Mouse (Mus musculus) hindbrain, embryonic 11.5 days (tissue): ENCODE data around the gene Ppfibp1. TPM values are rescaled to one million over a fixed set of nuclear protein-coding genes. Genes with fewer than 3 reads are reported as not detected.

Experiments
- ATAC-seq: fragments of 200-750 bp; cut with Nextera tagmentation; 2 replicates; pipeline ENCODE4 v1.8.0; 2017; ENCODE audit warnings: mild to moderate bottlenecking, moderate TSS enrichment, moderate library complexity; ENCODE audit not compliant: low FRiP score
- DNase-seq: peaks from one replicate; pipeline ENCODE4 v3.0.0-alpha.2; 2015; ENCODE audit warnings: low spot score
- H3K27ac ChIP-seq: fragments of 300-500 bp; sonication (generic); 2 replicates; pipeline ENCODE4 v1.5.1; 2014; ENCODE audit warnings: mild to moderate bottlenecking, low read depth, low read length
- H3K27me3 ChIP-seq: fragments of 300-500 bp; sonication (generic); 2 replicates; pipeline ENCODE4 v1.6.1; 2014; ENCODE audit warnings: mild to moderate bottlenecking, low read length, moderate library complexity, mixed read lengths; ENCODE audit not compliant: control insufficient read depth, insufficient read depth
- H3K36me3 ChIP-seq: fragments of 300-500 bp; sonication (generic); 2 replicates; pipeline ENCODE4 v1.6.1; 2014; ENCODE audit warnings: mild to moderate bottlenecking, low read length, moderate library complexity, mixed read lengths; ENCODE audit not compliant: control insufficient read depth, insufficient read depth
- H3K4me1 ChIP-seq: fragments of 300-500 bp; sonication (generic); replicated peaks from 2 replicates; pipeline ENCODE4 v1.6.1; 2014; ENCODE audit warnings: low read length, mixed read lengths; ENCODE audit not compliant: control insufficient read depth, insufficient read depth
- H3K4me2 ChIP-seq: fragments of 300-500 bp; sonication (generic); replicated peaks from 2 replicates; pipeline ENCODE4 v1.6.1; 2014; ENCODE audit warnings: mild to moderate bottlenecking, low read depth, low read length
- H3K4me3 ChIP-seq: fragments of 300-500 bp; sonication (generic); 2 replicates; pipeline ENCODE4 v1.5.1; 2014; ENCODE audit warnings: low read depth, low read length
- H3K9ac ChIP-seq: fragments of 300-500 bp; sonication (generic); 2 replicates; pipeline ENCODE4 v1.6.1; 2014; ENCODE audit warnings: low read depth, low read length
- H3K9me3 ChIP-seq: fragments of 300-500 bp; sonication (generic); 2 replicates; pipeline ENCODE4 v1.6.1; 2016; ENCODE audit warnings: low read length; ENCODE audit not compliant: control insufficient read depth
- whole genome bisulfite sequencing: fragments of 180-500 bp; shearing (Covaris S2); extraction: QIAGEN DNeasy Blood & Tissue Kit; methylation state at CpG from one replicate; pipeline ENCODE4 v1.1.7; 2014; 5-methylcytosine and 5-hydroxymethylcytosine counted together
- polyA plus RNA-seq: library from polyadenylated mRNA; unstranded; fragments of >200 nt; fragmentation: Nextera tagmentation; extraction: Ambion mirVana; gene quantifications from 2 replicates; pipeline ENCODE4 v1.2.1, GENCODE M21; 2014

The Ppfibp1 gene
- polyA plus RNA-seq, 1 experiment from 2014 or later = 36.1 TPM

DNA sequence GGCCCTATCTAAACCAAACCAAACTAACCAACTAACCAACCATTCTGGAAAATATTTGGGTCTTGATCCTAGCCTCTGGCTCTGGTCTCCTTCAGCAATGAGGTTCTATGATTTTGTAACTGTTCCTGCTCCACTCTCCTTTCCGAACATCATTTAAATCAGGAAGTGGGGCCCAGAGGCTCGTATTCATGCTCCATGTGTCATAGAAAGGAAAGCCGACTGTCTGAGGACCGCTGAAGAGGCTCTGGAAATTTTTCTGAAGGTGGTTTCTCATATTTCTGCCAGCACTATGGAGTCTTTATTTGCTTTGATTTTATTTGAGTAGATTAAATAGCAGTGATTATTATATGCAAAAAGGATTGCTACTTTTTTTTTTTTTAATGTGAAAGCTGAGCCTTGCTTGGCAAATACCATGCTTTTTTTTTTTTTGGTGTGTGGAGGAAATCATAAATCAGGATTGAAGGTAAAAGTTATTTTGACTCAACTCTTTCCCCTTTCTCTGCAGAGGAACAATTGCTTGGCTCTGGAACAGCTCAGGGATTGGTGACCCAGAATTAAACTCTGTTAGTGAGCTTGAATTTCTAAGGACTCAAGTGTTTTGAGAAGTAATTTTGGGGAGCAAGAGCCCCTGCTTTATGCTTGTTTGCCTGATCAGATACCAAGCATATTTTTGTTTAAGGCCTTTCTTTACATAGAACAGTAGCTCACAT is 25.4 kb downstream of the Ppfibp1 start:
- 76% methylated on average over 4 of the region's 4 CpGs for WGBS
- Histone ChIP-seq H3K4me2 (no peak overlapping the region), H3K36me3 (no peaks in the 10 kb centered on the region), H3K9ac (no peak overlapping the region), H3K27ac (no peak overlapping the region), H3K4me1 (no peaks in the 10 kb centered on the region), H3K27me3 (no peaks in the 10 kb centered on the region), H3K4me3 (no peak overlapping the region), H3K9me3 (no peaks in the 10 kb centered on the region)
- DNase-seq (no peak), ATAC-seq (no peak)

DNA sequence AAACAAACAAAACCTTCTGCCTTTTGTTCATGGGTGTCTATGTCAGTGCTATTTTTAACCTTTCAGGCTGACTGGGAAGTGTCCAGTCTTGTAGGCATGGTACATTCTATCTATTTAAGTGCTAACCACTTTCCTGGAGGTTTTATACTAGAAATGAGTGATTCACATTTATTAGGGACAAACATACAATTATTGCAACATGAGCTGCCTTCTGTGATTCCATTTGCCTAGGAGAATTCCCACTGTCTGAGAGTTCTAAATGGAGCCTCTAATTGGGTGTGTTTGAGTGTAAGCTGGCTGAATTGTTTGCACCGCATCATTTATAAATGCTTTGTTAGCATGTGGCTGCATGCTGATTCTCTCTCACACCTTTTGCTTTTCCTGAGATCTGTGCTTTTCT is 27.5 kb downstream of the Ppfibp1 start:
- no peak overlapping the region for H3K27ac ChIP-seq
- no peaks in the 10 kb centered on the region for H3K9me3 ChIP-seq
- H3K4me1 ChIP-seq = no peaks in the 10 kb centered on the region
- no peak for DNase-seq
- no peaks in the 10 kb centered on the region for H3K36me3 ChIP-seq
- H3K9ac ChIP-seq = no peak overlapping the region
- no peak overlapping the region for H3K4me3 ChIP-seq
- 90% methylated on average over 1 of the region's 1 CpGs for WGBS
- no peak for ATAC-seq
- H3K4me2 ChIP-seq = no peak overlapping the region
- H3K27me3 ChIP-seq = no peaks in the 10 kb centered on the region

DNA sequence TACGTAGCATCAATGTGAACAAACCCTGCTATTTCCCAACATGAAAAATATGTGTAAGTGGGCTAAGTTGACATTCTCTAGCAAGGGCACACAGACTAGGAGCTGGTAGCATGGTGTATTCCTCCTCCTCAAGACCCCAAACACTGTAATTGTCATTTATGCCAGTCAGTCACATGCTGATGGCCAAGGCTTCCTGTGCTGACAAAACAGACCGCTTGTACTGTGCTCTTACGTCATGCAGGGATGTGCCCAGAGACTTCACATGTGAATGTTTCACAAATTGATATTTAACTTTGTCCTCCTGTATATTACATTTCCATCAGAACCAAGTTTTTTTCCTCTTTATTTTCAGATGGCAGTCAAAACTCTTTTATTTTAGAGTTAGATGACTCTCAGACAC is 29.1 kb downstream of the Ppfibp1 start:
- H3K4me1 ChIP-seq = no peaks in the 10 kb centered on the region
- no peak overlapping the region for H3K4me3 ChIP-seq
- H3K9ac ChIP-seq = no peak overlapping the region
- no peaks in the 10 kb centered on the region for H3K27me3 ChIP-seq
- 88% methylated on average over 3 of the region's 3 CpGs for WGBS
- H3K9me3 ChIP-seq = no peaks in the 10 kb centered on the region
- no peaks in the 10 kb centered on the region for H3K36me3 ChIP-seq
- DNase-seq (no peak), ATAC-seq (no peak)
- H3K27ac ChIP-seq = no peak overlapping the region
- H3K4me2 ChIP-seq = no peak overlapping the region

DNA sequence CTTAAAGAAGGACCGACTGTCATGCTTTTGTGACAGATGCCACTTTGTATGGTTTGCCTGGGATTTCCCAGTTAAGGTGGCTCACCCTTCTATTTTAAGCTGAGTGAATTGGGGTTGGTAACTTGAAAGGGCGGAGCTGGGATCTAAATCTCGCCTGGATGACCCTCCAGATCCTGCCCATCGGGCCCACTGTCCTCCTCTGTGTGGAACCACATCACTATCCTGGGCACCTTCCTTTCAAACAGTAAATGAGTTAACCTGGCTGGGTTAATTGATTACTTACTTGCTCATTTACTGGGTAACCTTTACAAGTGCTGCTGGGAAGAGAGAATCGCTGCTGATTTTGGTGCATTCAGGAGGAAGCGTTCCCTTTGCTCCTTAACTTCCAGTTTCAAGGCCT is 30.1 kb downstream of the Ppfibp1 start:
- no peak overlapping the region for H3K27ac ChIP-seq
- 87% methylated on average over 6 of the region's 6 CpGs for WGBS
- no peaks in the 10 kb centered on the region for H3K9me3 ChIP-seq
- ATAC-seq (no peak), DNase-seq (no peak)
- no peak overlapping the region for H3K4me3 ChIP-seq
- no peaks in the 10 kb centered on the region for H3K4me1 ChIP-seq
- no peak overlapping the region for H3K4me2 ChIP-seq
- H3K9ac ChIP-seq = no peak overlapping the region
- H3K27me3 ChIP-seq = no peaks in the 10 kb centered on the region
- no peaks in the 10 kb centered on the region for H3K36me3 ChIP-seq

DNA sequence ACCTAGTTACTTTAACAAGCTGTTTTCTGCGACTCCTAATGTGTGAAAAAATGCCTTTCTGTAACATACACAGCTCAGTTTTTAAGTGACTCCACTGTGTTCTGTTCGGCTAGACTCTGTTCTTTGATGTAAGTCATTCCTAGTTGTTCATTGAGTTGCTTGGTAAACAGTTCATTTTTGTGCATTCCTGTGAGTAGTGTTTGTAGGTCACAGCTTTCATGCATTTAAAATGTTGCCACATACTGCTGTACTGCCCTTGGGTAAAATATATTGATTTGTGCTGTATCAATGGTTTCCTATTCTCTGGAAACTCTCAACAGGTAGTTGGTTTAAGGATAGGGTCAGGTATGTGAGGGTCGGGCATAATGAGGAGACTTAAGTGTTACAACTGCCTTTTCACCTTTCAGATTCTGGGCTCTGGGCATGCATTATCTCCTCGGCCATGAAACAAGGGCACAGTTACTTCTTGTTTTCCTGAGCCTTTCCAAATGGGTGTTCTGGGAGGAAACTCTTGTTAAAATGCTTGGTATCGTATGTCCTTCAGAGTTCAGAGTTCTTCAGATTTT is 38.2 kb downstream of the Ppfibp1 start:
- H3K4me1 ChIP-seq = no peaks in the 10 kb centered on the region
- DNase-seq (no peak), ATAC-seq (no peak)
- H3K4me2 ChIP-seq = no peak overlapping the region
- WGBS = 75% methylated on average over 5 of the region's 5 CpGs
- no peaks in the 10 kb centered on the region for H3K9me3 ChIP-seq
- H3K4me3 ChIP-seq = no peak overlapping the region
- H3K27me3 ChIP-seq = no peaks in the 10 kb centered on the region
- H3K27ac ChIP-seq = no peak overlapping the region
- no peaks in the 10 kb centered on the region for H3K36me3 ChIP-seq
- no peak overlapping the region for H3K9ac ChIP-seq

DNA sequence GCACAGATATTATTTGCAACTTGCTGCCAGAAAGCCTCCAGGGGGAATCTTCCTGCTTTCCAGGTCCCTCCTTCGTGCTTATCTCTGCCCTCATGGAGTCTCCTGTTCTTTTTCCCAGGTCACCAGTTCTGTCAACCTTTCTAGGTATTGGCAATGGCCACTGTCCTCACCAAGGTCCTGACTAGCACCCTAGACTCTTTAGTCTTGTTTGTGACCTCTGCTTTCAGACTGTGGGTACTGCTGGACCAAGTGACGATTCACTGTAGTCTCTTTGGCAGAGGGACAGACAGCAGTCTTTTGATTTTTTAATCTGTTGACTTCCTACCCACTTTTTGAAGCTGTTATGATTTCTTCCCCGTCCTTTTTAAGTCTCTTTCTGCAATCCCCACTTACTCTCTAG is 39.8 kb downstream of the Ppfibp1 start:
- Histone ChIP-seq H3K4me1 (no peaks in the 10 kb centered on the region), H3K36me3 (no peaks in the 10 kb centered on the region), H3K27ac (no peak overlapping the region), H3K9ac (no peak overlapping the region), H3K27me3 (no peaks in the 10 kb centered on the region), H3K4me3 (no peak overlapping the region), H3K9me3 (no peaks in the 10 kb centered on the region), H3K4me2 (no peak overlapping the region)
- no peak for ATAC-seq
- WGBS = 61% methylated on average over 3 of the region's 3 CpGs
- DNase-seq = no peak

DNA sequence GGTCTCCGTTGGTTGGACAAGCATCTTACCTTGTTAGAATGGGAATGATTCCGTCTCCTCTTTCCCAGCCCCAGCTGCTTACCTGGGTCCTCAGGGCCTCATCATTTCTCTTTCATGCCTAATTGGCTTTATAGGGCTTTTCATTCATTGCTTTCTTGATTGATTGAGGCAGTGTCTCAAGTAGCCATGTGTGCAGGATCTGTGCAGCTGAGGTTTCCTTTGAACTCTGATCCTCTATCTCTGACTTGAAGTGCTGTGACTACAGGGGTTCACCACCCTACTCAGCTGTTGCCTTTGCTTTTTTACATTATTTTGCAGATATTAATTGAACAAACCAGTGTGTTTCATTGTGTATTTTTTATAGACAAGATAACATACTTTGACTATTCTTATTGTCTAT is 40.7 kb downstream of the Ppfibp1 start:
- H3K36me3 ChIP-seq = no peaks in the 10 kb centered on the region
- DNase-seq (peak; percentile 10), ATAC-seq (no peak)
- H3K9me3 ChIP-seq = no peaks in the 10 kb centered on the region
- H3K9ac ChIP-seq = no peak overlapping the region
- no peak overlapping the region for H3K27ac ChIP-seq
- H3K4me3 ChIP-seq = no peak overlapping the region
- 51% methylated on average over 2 of the region's 2 CpGs for WGBS
- no peak overlapping the region for H3K4me2 ChIP-seq
- H3K27me3 ChIP-seq = no peaks in the 10 kb centered on the region
- no peaks in the 10 kb centered on the region for H3K4me1 ChIP-seq

DNA sequence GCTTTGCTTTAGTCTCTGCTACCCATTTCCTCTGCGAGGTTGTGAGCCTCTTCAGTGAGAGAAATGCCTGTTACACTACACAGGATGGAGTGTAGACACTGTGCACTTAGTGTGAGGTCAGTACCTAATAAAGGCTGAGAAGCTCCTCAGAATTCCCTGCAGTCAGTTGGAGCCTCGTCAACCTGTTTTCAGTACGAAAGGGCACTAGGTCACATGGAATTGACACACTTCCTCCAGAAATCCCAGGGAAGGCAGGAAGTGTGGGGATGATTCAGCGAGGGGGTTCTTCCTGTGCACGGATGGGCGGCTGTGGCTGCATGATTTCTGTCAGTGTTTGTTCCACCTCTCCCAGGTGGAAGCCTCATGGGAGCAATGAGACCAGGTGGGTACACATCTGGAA is 44.8 kb downstream of the Ppfibp1 start:
- 66% methylated on average over 6 of the region's 6 CpGs for WGBS
- H3K27ac ChIP-seq = no peak overlapping the region
- no peak overlapping the region for H3K4me3 ChIP-seq
- no peaks in the 10 kb centered on the region for H3K36me3 ChIP-seq
- ATAC-seq (no peak), DNase-seq (no peak)
- H3K9me3 ChIP-seq = no peaks in the 10 kb centered on the region
- no peaks in the 10 kb centered on the region for H3K4me1 ChIP-seq
- H3K4me2 ChIP-seq = no peak overlapping the region
- no peak overlapping the region for H3K9ac ChIP-seq
- H3K27me3 ChIP-seq = no peaks in the 10 kb centered on the region

DNA sequence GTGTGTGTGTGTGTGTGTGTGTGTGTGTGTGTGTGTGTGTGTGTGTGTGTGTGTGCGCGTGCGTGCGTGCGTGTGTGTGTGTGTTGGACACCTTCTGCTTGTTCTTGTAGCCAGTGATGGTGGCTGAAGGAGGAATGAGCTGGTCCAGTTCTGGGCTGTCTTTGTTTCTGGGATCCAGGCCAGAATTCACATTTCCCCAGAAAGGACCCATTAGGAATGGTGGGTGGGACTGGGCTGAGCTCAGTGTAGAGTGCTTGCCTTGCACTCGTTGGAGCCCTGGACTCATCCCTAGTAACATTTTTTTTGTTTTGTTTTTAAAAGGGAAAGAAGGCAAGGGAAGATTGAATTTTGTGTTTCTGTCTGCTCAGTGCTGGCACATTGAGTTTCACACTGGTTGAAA is 47.7 kb downstream of the Ppfibp1 start:
- DNase-seq (no peak), ATAC-seq (no peak)
- H3K27ac ChIP-seq = no peak overlapping the region
- 83% methylated on average over 6 of the region's 6 CpGs for WGBS
- H3K36me3 ChIP-seq = no peaks in the 10 kb centered on the region
- H3K9me3 ChIP-seq = no peaks in the 10 kb centered on the region
- no peaks in the 10 kb centered on the region for H3K4me1 ChIP-seq
- H3K4me3 ChIP-seq = no peak overlapping the region
- H3K9ac ChIP-seq = no peak overlapping the region
- H3K4me2 ChIP-seq = no peak overlapping the region
- H3K27me3 ChIP-seq = no peaks in the 10 kb centered on the region
